Mouse (Mus musculus): ENCODE results near the gene Dynlrb2. TPM values are rescaled to one million over a fixed set of nuclear protein-coding genes. Genes with fewer than 3 reads are reported as not detected.

Dynlrb2 gene
- polyA plus RNA-seq, 1 experiment from 2014 or later = not detected

DNA sequence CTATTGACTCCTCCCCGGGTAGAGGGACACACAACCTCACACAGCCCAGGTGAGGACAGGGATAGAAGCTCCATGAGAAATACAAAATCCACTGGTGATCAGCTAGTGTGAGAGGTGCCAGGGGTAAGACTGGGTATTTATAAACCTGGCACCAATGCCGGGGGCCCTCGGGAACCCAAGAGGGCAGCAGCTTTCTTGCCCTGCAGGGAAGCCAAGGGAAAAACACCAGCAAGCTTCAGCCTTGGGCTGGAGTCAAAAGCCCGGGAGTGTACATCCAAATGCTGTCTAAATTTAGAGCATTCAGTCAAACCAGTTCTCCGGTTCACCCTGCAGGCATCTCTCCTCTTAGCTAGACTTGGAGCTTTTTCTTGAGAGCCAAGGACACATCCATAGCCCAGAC, 38.1 kb downstream of the Dynlrb2 start:
- no peaks in the 10 kb centered on the region for H3K4me1 ChIP-seq (ENCODE audit: control insufficient read depth, insufficient read depth, low read length)
- H3K27ac ChIP-seq (replicated peaks; ENCODE audit: low read depth, low read length) = no peak overlapping the region
- DNase-seq (ENCODE audit: low spot score) (no peak), ATAC-seq (replicated peaks; ENCODE audit: insufficient number of reproducible peaks, low FRiP score, low TSS enrichment, low read depth) (no peak)
- H3K9ac ChIP-seq (replicated peaks; ENCODE audit: low read length) = no peak overlapping the region
- no peaks in the 10 kb centered on the region for H3K9me3 ChIP-seq (replicated peaks; ENCODE audit: control insufficient read depth, low read length)
- WGBS = 87% methylated on average over 5 of the region's 5 CpGs
- no peak overlapping the region for H3K4me3 ChIP-seq (ENCODE audit: low read depth, low read length)
- H3K36me3 ChIP-seq (replicated peaks; ENCODE audit: control insufficient read depth, insufficient read depth, low read depth, low read length) = no peaks in the 10 kb centered on the region
- no peak overlapping the region for H3K4me2 ChIP-seq (ENCODE audit: low read depth, low read length)
- no peaks in the 10 kb centered on the region for H3K27me3 ChIP-seq (ENCODE audit: control insufficient read depth, insufficient read depth, low read length)

DNA sequence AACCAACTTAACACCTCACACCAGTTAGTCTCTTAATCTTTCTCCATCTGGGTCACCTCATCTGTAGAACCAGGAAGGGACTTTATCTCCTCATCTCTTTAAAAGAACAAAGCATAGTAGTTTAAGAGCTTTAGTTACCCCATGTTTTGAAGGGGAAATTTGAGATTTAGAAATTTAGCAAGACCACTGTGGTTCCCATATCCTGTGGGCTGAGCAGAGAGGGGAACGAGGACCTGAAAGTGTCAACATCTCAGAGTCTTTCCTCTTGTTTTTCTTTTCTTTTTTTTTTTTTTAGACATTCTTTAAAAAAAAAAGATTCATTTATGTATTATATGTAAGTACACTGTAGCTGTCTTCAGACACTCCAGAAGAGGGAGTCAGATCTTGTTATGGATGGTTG, 38.6 kb downstream of the Dynlrb2 start:
- DNase-seq (ENCODE audit: low spot score) (no peak), ATAC-seq (replicated peaks; ENCODE audit: insufficient number of reproducible peaks, low FRiP score, low TSS enrichment, low read depth) (no peak)
- H3K4me2 ChIP-seq (ENCODE audit: low read depth, low read length) = no peak overlapping the region
- H3K4me1 ChIP-seq (ENCODE audit: control insufficient read depth, insufficient read depth, low read length) = no peaks in the 10 kb centered on the region
- H3K4me3 ChIP-seq (ENCODE audit: low read depth, low read length) = no peak overlapping the region
- no peak overlapping the region for H3K9ac ChIP-seq (replicated peaks; ENCODE audit: low read length)
- no peak overlapping the region for H3K27ac ChIP-seq (replicated peaks; ENCODE audit: low read depth, low read length)
- H3K9me3 ChIP-seq (replicated peaks; ENCODE audit: control insufficient read depth, low read length) = no peaks in the 10 kb centered on the region
- 58% methylated on average over 1 of the region's 1 CpGs for WGBS
- H3K36me3 ChIP-seq (replicated peaks; ENCODE audit: control insufficient read depth, insufficient read depth, low read depth, low read length) = no peaks in the 10 kb centered on the region
- no peaks in the 10 kb centered on the region for H3K27me3 ChIP-seq (ENCODE audit: control insufficient read depth, insufficient read depth, low read length)

DNA sequence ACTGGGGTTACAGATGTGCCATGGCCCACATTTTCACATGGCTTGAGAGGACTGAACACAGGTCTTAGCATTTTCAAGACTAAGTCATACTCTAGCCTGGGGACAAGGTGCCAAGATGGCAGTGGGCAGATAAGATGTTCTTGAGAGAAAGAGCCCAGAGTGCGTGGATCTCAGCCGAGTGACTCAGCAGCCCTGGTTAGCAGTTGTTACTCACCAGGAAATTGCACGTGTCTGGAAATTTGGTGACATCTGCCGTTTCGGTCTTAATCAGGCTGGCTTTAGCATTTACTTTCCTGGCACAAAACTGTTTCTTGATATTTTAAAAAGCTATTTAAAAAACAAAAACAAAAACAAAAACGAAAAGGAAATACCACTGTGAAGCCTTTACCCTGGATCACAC, 47.5 kb downstream of the Dynlrb2 start:
- WGBS = 85% methylated on average over 6 of the region's 6 CpGs
- Histone ChIP-seq H3K9ac (replicated peaks; ENCODE audit: low read length) (no peak overlapping the region), H3K27ac (replicated peaks; ENCODE audit: low read depth, low read length) (no peak overlapping the region), H3K27me3 (ENCODE audit: control insufficient read depth, insufficient read depth, low read length) (no peaks in the 10 kb centered on the region), H3K4me1 (ENCODE audit: control insufficient read depth, insufficient read depth, low read length) (no peaks in the 10 kb centered on the region), H3K36me3 (replicated peaks; ENCODE audit: control insufficient read depth, insufficient read depth, low read depth, low read length) (no peaks in the 10 kb centered on the region), H3K4me2 (ENCODE audit: low read depth, low read length) (no peak overlapping the region), H3K4me3 (ENCODE audit: low read depth, low read length) (no peak overlapping the region), H3K9me3 (replicated peaks; ENCODE audit: control insufficient read depth, low read length) (no peaks in the 10 kb centered on the region)
- DNase-seq (ENCODE audit: low spot score) = no peak
- no peak for ATAC-seq (replicated peaks; ENCODE audit: insufficient number of reproducible peaks, low FRiP score, low TSS enrichment, low read depth)

DNA sequence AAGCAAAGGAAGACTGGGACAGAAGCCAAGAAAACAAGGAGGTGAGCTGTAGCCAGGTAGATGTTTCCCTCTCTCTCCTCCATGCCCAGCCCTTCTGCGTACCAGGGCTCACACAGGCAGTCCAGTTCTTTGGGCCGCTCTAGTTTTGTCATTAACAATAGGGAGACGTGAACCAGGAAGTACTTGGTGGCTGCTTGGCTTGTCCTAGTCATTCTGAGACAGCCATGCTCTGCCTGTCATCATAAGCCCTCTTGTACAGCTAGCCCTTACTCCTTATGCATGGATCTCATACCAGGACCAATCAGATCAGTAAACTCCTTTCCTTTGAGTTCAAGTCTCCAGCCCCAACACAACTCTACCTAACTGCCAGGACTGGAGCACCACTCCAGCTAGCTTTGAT, 48.0 kb downstream of the Dynlrb2 start:
- no peak for DNase-seq (ENCODE audit: low spot score)
- WGBS = 79% methylated on average over 3 of the region's 3 CpGs
- Histone ChIP-seq H3K4me2 (ENCODE audit: low read depth, low read length) (no peak overlapping the region), H3K27ac (replicated peaks; ENCODE audit: low read depth, low read length) (no peak overlapping the region), H3K27me3 (ENCODE audit: control insufficient read depth, insufficient read depth, low read length) (no peaks in the 10 kb centered on the region), H3K9me3 (replicated peaks; ENCODE audit: control insufficient read depth, low read length) (no peaks in the 10 kb centered on the region), H3K36me3 (replicated peaks; ENCODE audit: control insufficient read depth, insufficient read depth, low read depth, low read length) (no peaks in the 10 kb centered on the region), H3K4me1 (ENCODE audit: control insufficient read depth, insufficient read depth, low read length) (no peaks in the 10 kb centered on the region), H3K4me3 (ENCODE audit: low read depth, low read length) (no peak overlapping the region), H3K9ac (replicated peaks; ENCODE audit: low read length) (no peak overlapping the region)
- no peak for ATAC-seq (replicated peaks; ENCODE audit: insufficient number of reproducible peaks, low FRiP score, low TSS enrichment, low read depth)

Other genes starting within 250 kb of the Dynlrb2 start
- 5.9 and 7.1 TPM in 2 replicates for gene Cdyl2, start 228.0 kb downstream of the Dynlrb2 start, polyA plus RNA-seq (2014; fragmentation: Nextera tagmentation; extraction: Ambion mirVana)

Data from embryonic facial prominence, embryonic 11.5 days (tissue).